Mouse (Mus musculus): ENCODE measurements around the gene Cd44. TPM values are rescaled to one million over a fixed set of nuclear protein-coding genes. Genes with fewer than 3 reads are reported as not detected.

The Cd44 gene
- total RNA-seq, 2 experiments from 2014 or later: 29.4 to 33.4 TPM

- no peak for DNase-seq (ENCODE audit: low spot score in 2 of 2)
Observed at GRCm38 (mm10) chr2:102822036-102822435, 79.4 kb downstream of the Cd44 start.

- DNase-seq (ENCODE audit: low spot score in 2 of 2): no peak
Observed at GRCm38 (mm10) chr2:102820790-102821189, 80.7 kb downstream of the Cd44 start.

DNA sequence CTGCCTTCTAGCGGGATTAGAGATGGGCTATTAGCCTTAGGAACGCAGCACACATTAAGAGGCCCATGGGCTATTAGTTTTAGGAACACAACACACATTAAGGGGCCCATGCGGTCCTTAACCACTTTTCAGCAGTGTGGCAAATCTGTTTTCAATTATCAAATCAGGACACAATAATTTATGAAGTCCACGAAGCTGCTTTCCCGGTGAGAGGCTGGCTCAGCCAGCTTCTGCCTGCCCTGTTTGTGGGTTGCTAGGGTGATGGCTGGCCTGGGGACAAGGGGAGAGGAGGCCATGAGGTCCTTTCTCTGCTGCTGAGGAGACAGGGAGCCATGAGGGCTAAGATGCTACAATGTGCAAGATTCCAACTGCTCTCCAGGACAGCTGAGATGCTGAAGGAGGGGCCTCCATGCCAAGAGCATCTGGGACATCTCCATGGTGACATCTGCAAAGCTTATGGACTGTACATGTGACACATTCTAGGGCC is 81.2 kb downstream of the Cd44 start:
- DNase-seq (ENCODE audit: low spot score in 2 of 2): no peak

DNA sequence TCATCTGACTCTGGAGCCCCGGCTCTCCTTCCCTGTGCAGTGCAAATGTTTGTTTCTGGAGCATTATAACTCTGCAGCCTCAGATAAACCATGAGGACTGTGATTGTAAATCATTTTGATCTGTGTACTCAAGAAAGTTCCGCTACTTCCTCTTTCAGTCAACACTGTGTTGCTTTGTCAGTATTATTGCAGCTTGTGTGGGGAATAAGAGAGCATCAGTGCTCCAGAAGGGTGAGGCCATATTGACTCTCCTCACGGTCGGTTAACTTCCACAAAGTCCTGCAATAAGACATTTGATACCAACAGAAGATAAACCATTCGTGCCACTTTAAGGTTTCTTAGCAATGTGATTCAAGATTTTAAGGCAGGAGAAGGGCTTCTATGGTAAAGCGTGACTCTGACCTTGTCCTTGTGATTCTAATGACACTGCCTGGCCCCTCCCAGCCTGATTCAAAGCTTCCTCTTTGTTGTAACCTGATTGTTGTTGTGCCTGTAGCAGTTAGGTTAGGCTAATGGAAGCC is 86.1 kb downstream of the Cd44 start:
- DNase-seq (ENCODE audit: low spot score in 2 of 2): no peak

GRCm38 (mm10) chr2:102812756-102813155 is 88.7 kb downstream of the Cd44 start:
- no peak for DNase-seq (ENCODE audit: low spot score in 2 of 2)

DNA sequence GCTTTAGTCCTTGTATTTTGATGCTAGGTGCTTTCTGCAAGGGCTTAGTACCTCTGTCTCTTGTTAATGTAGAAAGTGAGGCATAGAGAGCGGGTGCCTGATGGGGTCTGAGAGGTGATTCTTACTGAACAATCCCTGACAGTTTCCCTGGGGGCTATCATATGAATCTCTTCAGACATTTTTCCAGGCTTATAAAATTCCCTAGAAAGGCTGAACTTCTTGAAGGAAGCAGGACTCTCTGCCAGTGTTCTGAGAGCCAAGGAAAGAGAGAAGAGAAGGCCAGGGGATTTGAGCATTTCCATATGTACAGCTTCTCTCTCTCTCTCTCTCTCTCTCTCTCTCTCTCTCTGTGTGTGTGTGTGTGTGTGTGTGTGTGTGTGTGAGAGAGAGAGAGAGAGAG is 92.0 kb downstream of the Cd44 start:
- no peak for DNase-seq (ENCODE audit: low spot score in 2 of 2)

DNA sequence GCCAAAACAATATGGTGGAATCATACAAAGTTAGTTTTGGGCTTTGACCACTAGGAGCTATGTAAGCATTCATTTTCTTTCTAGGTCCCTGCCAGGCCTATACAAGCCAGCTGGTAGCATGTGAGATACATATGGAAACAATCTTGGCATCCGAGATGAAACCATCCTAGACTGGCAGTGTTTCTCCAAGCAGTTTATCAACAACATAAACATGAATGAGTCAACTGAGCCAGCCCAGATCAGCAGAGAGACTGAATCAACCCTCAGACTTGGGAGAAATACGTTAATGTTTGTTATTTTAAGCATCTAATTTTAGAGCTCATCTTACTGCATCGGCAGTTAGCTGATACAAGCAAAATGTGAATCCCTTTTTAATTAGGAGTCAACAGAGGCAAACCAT is 93.8 kb downstream of the Cd44 start:
- no peak for DNase-seq (ENCODE audit: low spot score in 2 of 2)

DNA sequence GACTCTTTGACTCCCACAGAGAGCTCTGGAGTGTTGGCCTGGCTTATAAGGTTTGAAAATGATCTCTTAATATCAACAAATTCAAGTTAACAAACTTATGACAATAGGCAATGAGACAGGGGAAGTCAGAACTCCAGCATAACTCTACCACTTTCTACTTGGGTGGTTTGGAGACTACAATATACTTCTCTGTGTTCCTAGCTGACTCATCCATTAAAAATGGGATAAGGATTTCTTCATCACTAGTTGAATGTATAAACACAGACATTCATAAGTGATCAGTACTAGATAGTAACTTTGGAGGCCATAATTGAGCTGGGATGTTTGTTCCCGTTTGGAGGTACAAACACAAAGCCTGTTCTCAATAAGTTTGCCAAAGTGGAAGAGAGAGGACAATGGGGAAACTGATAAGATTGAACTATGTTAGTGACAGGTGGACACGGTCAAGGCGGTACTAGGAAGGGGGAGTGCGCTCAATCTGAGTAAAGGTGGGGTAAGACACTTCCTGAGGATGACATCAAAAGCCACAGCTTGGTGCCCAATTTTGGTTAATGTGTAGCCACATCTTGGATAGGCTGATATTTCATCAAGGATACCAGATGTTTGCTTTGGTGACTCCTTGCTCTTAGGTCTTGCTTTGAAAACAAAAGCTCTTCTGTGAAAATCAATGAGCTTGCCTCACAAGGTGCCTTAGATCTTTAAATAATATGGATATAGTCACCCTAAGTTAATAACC is 95.5 kb downstream of the Cd44 start:
- no peak for DNase-seq (ENCODE audit: low spot score in 2 of 2)

DNA sequence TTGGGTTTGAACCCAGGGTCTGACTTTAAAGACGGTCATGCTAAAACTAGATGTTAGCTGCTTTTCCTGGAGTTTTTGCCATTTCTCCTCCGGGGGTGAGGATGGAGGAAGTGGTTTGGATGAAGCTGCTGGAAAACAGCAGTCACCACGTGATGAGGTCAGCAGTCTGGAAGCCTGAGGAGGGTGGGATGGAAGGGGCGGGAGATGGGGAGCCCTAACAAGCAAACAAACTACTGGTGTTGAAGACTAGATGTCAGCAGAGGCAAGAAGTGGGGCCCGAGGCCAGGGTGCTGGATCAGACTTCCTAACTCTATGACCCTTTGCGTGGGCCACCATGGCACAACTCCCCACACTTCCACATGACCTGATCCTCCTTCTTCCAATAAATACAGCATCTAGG is 96.2 kb downstream of the Cd44 start:
- DNase-seq (ENCODE audit: low spot score in 2 of 2): no peak

DNA sequence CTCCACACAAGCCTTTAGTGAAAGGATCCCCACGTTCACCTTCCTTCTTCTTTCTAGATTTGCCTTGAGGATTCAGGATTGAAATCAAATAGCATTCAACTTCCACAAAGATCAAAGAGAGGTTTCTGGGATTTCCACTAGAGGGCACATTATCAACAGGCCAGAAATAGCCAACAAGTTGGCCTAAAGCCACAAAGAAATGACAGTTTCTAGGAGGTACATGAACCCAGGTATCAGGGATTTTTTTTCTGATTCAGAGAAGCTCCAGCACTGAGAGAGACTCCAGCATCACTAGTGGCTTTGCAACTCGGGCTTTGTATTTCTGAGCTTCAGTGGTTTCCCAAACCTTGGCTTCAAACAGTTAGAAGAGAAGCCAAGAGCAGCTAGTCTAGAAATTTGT is 97.4 kb downstream of the Cd44 start:
- no peak for DNase-seq (ENCODE audit: low spot score in 2 of 2)

- no peak for DNase-seq (ENCODE audit: low spot score in 2 of 2)
Observed at GRCm38 (mm10) chr2:102801899-102802298, 99.6 kb downstream of the Cd44 start.

GRCm38 (mm10) chr2:102798149-102798548 is 103.3 kb downstream of the Cd44 start:
- no peak for DNase-seq (ENCODE audit: low spot score in 2 of 2)

DNA sequence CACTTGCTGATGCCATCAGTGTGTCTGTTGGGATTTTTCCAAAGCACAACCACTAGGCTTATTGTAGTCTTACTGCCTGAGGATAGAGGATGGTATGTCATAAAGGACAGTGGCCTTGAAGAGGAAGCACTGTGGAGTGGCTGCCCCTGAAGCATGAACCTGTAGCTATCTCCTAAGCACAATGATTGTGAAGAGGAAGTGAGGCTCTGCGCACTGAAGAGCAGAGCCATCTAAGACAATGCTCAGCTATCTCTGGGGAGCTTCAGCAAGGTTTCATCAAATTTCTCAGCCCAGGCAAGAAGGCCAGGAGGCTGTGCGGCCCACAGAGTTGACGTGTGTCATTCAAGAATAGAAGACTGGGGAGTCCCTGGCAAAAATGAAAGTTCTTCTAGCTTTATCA is 106.4 kb downstream of the Cd44 start:
- no peak for DNase-seq (ENCODE audit: low spot score in 2 of 2)

DNA sequence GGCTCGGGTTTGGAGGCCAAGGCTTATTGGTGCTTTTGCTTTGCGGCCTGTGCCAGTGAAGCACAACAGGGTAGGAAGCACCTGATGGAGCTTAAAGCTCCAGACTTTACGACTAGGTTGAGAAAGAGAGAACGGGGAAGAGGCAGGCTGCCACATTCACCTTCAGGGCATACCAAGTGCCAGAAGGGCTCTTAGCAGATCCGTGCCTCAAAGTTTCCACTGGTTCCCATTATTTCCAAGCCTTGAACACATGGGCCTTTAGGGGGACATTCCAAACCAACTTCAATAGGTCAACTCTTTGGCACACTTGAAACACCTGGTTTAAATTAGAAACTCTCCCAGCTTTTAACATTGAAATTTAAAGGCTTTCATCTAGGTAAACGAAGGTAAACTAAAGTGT is 108.7 kb downstream of the Cd44 start:
- no peak for DNase-seq (ENCODE audit: low spot score in 2 of 2)

GRCm38 (mm10) chr2:102791641-102792040 is 109.8 kb downstream of the Cd44 start:
- DNase-seq (ENCODE audit: low spot score in 2 of 2): no peak

GRCm38 (mm10) chr2:102785696-102786095 is 115.8 kb downstream of the Cd44 start:
- no peak for DNase-seq (ENCODE audit: low spot score in 2 of 2)

DNA sequence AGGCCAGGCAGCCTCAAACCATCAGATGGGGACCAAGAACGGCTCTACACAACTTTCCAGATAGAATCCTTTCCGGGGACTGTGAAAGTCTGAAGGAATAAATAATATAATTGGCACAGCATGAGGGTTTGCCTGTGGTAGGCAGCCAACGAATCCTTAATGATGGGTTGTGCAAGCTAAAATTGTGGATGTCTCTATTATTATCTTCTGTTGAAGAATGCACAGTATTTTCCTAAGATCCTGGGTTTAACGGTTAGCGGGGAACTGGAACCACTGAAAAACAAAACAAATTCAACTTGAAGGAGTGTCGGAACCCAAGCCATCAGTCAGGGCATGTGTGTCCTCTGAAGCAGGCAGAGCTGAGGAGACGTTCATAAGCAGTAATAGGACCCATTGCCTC is 118.7 kb downstream of the Cd44 start:
- no peak for DNase-seq (ENCODE audit: low spot score in 2 of 2)

GRCm38 (mm10) chr2:102778208-102778607 is 123.3 kb downstream of the Cd44 start:
- no peak for DNase-seq (ENCODE audit: low spot score in 2 of 2)

DNA sequence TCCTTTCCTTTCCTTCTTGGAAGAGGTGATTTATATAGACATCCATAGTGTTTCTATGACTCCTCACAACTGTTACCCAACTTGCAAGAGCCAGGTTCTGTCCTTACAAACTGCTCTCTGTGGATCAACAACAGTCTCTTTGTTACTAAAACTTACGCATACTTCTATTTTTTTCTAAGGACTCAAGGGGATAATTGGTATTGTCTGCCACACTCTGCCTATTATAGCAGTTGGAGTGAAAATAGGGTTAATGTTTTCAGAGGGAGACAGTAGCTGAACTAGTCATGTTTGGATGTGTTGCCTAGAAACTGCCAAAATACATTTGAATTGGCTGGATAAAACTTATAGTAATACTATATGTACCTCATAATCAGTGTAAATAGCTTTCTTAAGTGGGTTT is 125.9 kb downstream of the Cd44 start:
- no peak for DNase-seq (ENCODE audit: low spot score in 2 of 2)

DNA sequence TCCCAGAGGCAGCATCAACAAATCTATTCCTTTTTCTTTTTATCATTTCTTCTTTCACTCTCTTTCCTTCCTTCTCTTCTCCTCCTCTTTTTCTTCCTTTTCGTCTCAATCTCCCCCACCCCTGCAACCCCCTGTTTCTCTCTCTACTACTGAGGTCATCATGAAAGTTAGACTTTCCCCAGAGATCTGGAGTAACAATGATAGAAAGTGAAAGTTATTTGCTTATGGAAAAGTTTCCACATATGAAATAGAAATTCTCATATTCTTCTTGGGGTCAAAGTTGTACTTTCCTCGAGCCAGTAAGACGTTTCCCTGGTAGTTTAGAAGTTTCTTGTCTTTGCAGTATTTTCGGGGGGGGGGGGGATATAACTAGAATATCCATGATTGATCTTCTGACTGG is 126.8 kb downstream of the Cd44 start:
- DNase-seq (ENCODE audit: low spot score in 2 of 2): no peak

GRCm38 (mm10) chr2:102772276-102772675 is 129.2 kb downstream of the Cd44 start:
- DNase-seq (ENCODE audit: low spot score in 2 of 2): no peak

DNA sequence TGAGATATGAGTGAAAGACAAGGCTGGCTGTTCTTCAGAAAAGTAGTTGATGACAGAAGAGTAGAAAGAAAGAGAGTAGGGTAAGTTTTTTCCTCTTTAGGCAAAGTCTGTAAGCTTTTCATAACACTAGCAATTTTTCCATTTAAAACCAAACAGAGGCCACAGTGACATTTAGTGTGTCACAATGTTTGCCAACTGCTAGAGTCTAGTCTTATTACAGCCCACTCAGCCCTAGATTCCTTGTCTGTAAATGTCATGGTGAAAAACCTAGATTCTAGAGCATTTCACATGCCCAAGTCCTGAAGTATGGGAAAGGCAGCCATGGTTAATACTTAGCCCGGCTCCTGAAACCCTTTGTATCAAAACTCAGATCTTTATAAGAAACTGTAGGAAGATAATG is 130.2 kb downstream of the Cd44 start:
- DNase-seq (ENCODE audit: low spot score in 2 of 2): no peak

- DNase-seq (ENCODE audit: low spot score in 2 of 2): no peak
Observed at GRCm38 (mm10) chr2:102768267-102768666, 133.2 kb downstream of the Cd44 start.
